Mouse (Mus musculus) spleen, postnatal 14 days (tissue): Measurements from ENCODE around the gene Tst.

Experiments used
- DNase-seq, 2 experiments: peaks; one replicate each; pipeline ENCODE4 v3.0.0; 2021 to 2022; ENCODE audit warnings: low spot score in 2 of 2

The Tst gene

DNA sequence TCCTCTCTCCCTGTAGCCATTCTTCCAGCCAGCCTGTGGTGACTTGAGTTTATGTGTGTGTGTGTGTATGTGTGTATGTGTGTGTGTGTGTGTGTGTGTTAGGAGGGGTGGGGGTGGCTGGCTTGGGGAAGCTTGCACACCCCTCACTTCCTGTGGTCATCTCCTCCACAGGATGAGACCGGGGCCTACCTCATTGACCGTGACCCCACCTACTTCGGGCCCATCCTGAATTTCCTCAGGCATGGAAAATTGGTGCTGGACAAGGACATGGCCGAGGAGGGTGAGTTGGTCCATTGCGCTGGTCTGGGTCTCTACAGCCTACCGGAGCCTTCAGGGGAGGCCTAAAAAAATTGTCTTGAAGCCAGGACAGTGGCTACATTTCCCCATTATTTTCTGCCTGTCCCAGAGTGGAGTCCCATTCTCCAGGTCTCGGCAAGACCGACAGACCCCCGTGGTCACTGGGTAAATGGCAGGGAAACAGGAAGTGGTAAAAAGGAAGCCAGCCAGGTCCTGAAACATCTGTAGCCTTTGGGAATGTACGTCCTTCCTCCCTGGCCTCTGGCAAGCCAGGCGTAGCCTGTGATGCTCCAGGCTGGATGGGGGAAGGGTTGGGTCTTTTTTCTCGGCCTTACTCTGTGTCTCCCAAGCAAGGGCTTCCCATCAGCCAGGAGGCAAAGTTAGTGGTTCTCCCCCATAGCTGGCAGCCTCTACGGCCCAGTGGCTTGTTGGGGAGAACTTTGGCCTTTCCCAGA lies 24.3 kb upstream of the Tst start:
- DNase-seq = no peak

DNA sequence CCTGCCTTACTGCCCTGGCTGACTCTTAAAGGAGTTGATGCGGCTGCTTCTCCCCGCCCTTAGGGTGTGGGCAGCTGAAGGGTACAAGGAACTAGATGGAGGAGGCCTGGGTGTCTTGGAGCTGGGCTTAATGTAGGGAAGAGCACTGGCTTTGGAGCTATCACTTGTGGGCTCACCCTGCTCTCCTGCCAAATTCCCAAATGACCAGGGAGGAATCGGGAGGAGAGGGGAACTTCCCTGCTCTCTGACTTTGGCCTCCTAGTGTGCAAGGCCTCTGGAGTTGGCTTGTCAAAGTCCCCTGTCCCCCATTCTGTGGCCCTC lies 23.4 kb upstream of the Tst start:
- DNase-seq = no peak

DNA sequence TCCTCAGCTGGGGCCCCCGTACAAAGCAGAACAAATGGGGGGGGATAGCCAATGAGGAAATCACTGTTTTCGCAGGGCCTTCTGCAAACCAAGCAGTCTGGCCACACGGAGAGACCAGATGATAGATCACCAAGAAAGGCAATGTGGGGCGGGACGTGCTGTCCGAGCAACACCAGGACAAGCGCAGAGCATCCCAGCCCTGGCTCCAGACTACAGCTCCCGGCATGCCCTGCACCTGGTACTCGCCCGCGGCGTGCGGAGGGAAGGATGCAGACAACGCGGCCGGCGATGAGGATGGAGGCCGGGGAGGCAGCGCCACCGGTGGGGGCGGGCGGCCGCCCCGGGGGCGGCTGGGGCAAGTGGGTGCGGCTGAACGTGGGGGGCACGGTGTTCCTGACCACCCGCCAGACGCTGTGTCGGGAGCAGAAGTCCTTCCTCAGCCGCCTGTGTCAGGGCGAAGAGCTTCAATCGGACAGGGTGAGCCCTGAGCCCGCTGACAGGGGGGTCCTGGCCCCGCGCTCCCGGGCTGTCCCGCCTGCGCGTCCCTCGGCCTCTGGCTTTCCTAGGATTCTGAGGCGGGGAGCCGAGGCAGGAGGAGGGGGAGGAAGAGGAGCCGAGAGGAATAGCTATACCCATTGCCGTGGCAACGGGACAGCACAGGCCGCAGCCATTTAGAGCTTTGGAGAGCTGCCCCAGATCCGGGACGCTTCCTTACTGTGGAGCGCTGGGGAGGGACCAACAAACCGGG lies 22.9 kb upstream of the Tst start, which contains the start of gene Kctd17:
Gene Kctd17, plus strand, starts transcription at position 174 of the 748 bp plus-strand sequence.
- DNase-seq = no peak

DNA sequence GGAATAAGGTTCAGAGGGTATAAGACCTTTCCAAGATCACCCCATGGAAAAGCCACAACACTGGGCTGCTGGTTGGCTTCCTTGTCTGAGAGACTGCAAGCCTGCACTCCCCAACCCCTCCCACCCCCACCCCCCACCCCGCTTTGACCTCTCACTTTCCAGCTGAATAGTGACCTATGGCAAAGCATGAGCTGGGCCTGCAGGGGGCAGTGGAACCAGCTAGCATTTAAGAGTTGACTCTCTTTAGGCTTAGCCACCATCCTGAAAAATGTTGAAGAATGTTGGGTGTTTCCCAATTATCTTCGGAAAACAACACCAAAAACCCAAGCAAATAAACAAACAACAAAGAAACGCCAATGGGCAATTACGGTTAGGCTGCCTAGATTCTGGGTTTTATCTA lies 19.5 kb upstream of the Tst start:
- DNase-seq = no peak

DNA sequence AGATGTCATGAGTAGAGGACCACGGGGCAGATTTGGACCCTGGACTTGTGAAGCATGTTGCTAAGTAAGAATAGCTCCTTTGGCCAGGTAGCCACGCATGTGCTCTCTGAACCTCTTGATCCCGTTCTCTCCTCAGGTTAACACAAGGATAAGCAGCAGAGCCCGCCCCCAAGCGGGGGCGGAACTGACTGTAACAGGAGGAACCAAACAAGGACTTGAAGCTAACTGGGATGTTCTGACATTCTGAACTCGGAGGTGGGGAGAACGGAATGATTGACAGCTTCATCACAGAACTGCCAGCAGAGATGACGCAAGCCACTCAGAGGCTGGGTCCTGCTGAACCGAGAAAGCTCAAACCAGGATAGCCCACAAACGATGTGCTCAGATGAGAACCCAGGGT lies 18.8 kb upstream of the Tst start:
- no peak for DNase-seq

DNA sequence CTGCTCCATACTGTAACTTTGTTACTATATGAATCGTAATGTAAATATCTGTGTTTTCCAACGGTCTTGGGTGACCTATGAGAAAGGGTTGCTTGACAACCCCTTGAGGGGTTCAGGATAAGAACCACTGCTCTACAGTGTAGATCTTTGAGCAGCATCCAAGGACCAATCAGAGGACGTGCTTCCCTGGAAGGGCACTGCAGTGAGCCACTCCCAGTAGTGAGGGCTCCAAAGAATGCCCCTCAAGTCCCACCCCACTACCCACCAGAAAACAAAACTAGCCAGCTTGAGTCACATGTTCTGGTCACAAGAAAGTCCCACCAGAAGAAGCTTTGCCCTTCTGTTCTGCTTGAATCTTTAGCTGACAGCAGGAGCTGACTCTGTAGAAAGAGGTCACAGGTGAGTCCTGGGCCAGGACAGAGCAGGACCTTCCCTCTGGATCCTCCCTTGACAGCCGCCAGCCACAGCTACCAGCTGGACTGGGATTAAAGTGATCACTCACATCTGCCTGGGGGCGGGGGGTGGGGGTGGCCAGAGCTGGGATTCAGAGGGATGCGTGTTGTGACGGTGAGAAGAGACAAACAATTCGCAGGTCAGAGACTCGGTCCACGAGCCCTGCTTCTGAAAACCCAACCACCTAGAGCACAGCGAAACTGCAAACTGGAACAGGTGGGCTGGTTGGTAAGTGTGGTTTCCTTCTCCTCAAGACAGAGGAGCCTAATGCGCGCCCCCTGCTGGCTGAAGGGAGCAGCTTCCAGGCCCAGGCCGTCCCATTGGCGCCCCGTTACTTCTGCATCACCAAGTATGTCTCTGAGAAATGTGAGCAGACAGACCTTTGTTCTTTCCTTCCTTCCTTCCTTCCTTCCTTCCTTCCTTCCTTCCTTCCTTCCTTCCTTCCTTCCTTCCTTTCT lies 16.6 kb upstream of the Tst start:
- peak; percentile 76 to 86 for DNase-seq

DNA sequence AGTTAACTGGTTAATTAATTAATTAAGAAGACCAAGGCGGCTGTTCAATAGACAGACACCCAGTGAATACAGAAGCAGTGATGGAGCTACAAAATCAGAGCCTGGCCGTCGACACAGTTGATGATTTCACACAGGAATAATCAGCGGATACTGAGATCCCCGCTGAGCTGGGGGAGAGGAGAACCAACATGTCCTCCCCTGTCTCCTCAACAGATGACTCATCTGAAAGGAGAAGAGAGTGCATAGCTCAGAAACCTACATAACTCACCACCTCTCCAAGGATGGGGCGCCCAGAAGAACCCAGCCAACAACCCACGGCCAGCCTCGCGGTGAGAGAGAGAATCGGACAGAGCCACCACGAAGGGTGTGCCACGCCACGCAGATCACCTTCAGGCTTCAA lies 14.7 kb upstream of the Tst start:
- no peak for DNase-seq

DNA sequence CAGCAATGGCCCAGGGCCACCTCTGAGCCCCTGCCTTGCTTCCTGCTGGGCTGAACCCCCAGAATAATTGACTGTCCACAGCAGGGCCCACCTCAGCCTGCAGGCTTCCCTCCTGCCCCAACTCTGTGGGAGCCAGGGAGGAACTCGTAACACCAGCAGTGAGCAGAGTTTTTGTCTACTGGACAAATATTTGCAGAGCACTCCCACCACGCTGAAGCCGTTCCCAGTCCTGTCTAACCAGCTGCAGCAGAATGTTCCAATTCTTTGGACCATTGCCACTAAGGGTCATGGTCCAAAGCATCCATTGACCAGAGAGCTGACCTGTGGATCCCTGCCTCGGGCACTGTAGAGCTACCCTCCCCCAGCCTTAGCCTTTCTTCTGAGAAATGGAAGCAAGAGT lies 11.2 kb upstream of the Tst start:
- no peak for DNase-seq

DNA sequence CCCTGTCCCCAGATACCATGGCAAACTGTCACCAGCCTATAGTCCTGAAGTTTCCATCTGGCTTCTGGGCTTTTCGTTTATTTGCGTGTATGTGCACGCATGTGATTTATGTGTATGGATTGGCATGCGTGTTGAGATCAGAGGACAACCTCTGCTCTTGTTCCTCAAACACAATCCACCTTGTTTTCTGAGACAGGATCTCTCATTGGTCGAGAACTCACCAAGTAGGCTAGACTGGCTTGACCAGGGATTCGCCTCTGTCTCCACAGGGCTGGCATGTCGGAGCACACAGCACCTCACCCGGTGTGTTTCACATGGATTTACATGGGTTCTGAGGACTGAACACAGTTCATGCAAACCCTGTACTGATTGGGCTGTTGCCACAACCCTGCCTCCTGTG lies 8.4 kb upstream of the Tst start:
- DNase-seq = no peak

DNA sequence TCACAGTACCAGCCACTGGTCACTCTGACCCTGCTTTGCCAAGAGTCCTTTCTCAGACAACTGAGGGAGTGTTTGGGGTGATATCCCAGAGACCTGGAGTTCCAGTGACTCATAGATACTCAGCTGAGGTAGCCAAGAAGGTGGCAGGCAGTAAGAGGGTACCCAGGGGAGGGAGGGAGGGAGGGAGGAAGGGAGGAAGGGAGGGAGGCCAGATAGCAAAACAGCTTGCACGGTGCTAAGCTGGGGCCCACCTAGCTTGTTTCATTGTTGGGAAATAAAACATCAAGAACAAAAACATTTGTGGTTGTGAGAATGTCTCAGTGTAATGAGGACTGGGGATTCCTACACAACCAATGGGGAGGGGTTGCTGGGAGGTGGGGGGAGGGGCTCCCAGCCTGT lies 8.0 kb upstream of the Tst start:
- DNase-seq = no peak

DNA sequence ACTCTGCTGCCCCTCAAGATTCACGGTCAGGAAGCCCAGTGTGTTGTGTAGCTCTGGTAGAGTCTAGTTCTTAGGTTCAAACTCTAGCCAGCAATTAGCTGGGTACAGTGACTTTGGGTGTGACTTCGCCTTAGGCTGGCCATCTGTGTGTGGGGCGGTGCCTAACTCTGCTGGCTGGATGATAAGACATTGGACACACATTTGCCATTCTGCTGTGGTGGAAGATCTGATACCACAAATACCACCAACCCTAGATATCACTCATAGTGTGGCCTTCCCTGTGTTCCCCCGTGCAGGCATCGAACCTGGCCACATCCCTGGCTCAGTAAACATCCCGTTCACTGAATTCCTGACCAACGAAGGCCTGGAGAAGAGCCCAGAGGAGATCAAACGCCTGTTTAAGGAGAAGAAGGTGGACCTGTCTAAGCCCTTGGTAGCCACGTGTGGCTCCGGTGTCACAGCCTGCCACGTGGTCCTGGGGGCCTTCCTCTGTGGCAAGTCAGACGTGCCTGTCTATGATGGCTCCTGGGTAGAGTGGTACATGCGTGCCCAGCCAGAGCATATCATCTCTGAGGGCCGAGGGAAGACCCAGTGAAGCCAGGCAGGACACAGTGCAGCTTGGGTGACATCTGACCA lies 7.5 kb upstream of the Tst start:
- peak in 1 of 2 experiments; percentile 28 for DNase-seq

DNA sequence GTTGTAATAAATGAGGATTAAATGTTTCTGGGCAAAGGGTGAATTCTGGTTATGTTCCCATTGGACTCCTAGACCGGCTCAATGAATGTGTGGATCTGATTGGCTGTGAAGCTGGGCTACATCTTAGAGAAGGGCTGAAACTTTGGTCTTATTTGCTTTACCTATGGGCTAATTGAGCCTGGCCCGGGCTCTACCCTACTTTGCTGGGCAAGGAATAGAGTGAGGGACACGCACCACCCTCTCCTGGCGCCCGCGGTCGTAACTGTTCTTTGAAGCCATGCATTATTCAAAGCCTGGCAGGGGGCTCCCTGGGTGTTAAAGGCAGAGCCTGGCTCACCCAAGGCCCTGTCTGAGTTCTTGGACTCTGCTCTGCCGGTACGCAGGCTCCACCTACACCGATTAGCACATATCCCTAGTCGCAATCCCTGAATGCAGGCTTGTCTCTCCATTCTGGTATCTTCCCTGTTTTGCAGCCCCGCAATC lies 3.9 kb upstream of the Tst start:
- no peak for DNase-seq

DNA sequence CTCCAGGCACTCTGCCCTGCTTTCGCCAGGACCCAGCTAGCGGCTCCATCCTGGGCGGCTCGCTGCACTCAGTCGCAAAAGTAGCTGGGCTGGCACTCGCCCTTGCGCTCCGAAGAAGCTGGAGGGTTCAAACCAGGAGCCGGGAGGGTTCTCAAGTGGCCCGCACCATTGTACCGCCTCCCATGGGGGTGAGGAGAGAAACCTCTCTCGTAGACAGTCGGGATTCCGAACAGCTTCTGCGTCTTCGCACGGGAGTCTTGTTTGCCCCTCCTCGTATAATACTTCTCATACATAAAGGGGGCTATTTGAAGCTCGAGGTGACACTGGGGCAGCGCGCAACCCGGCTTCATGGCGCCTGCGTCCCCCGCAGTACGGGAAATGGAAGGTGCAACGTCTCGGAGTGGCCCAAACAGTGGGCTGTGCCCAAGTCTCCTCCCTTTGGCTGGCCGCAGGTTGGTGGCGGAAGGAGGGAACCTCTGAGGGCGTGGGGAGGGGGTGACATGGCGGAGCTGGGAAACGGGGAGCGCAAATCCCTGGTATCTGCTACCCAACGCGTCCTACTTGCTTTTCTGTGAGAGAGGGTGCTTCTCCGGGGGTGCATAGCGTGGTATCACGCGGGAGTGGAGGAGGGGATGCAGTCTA lies 707 bp upstream of the Tst start, which contains the start of gene Mpst:
Gene Mpst, plus strand, starts transcription at position 124 of the 642 bp plus-strand sequence.
- peak; percentile 81 to 87 for DNase-seq

DNA sequence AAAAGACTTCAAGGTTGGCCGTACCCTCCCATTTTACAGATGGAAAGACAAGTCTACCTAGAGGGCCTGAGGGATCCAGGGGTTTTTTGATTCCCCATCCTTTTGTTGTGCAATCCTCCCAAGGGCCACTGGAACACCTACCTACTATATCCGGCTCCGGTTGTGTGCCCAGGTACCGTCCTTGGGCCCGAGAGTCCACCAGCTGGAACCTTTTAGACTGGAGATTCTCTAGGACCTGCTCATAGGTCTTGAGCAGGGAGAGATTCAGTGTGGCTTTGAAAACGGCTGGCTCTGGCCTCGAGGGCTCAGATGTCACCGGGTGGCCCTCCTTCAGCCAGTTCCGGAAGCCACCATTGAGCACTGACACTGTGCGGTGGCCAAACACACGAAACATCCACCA lies 609 bp downstream of the Tst start:
- no peak for DNase-seq

DNA sequence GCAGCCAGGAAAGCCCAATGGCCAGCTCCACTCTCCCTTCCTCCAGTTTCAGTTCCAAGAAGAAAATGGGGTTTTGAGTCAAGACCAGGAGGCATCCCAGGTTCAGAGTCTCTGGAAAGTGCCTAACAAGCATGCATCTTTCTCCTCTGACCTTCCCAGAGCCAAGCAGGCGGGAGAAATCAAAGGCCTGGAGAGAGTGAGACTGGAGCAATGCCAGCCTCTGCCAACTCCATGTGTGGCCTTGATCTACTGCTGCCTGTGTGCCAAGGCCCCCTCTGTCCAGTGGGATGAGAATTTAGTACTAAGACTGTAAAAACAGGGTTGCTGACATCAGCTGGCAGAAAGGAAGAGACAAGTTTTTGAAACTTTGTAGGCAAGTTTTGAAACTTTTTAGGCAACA lies 1.8 kb downstream of the Tst start:
- DNase-seq = no peak

DNA sequence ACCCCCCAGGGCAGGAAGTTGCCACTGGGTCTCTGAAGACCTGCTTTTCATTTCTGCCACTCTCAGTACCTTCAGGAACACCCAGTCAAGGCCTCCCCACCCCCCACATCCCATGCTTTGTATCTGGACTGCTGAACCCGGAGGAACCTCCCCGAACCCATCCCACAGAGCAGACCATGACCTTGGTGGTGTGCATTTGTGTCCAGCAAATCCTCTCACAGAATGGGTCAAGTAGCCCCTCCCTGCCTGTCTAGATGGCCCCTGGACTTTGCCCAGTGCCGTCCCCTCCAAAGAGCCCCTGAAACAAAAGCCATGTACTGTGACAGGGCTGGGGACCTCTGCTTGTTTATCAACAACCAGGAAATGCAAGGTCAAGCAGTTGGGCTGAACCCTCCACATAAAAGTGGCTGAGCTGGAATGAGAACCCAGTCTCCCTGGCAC lies 2.4 kb downstream of the Tst start:
- no peak for DNase-seq

DNA sequence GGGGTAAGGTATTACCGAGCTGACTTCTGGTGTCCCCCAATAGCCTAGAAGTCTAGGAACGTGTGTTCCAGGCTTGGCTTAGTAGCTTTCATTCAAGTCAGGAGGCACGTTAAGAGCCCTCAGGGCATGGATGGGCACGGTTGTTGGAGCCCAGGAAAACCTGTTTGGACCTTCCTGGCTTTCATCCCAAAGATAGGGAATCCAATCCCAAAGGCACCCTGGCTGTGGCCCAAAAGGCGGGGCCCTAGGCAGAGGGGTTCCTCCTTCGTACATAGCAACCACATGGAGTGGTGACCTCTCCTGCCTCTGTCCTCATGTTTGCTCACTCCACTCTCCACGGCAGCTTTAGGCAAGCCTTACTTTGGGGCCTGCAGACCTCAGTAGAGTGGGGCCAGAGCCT lies 3.3 kb downstream of the Tst start:
- no peak for DNase-seq

DNA sequence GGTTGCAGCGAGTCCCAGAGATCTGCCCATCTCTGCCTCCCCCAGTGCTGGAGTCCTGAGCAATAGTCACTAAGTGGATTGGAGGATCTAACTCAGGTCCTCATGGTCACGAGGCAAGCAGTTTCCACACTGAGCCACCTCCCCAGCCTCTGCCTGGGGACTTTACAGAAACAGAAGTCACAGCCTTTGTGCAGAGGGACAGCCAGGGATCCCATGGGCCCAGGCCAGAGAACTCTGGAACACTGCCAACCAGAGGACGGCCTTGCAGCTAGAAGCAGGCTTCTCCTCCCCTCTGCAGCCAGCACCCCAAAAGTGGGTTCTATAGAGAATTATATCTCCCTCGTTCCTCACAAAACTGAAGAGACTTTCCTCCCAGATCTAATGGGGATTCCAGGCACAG lies 3.8 kb downstream of the Tst start:
- no peak for DNase-seq

DNA sequence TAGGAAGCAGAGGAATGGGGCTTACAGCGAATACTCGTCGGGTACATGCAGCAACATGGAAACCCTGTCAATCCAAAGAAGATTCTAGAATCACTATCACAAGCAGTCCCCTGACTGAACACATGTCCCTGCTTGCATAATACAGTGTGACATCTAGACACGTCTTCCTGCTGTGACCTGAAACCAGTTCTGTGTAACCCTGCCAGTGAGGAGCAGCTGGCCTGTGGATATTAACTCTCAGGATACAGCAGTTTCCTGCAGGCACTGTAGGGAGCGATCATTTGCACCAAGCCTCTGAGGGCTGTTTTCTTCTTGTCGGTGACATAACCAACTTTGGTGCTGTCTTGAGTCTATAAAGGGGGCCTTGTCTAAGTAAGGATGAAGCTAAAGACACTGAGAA lies 4.4 kb downstream of the Tst start:
- DNase-seq = no peak

DNA sequence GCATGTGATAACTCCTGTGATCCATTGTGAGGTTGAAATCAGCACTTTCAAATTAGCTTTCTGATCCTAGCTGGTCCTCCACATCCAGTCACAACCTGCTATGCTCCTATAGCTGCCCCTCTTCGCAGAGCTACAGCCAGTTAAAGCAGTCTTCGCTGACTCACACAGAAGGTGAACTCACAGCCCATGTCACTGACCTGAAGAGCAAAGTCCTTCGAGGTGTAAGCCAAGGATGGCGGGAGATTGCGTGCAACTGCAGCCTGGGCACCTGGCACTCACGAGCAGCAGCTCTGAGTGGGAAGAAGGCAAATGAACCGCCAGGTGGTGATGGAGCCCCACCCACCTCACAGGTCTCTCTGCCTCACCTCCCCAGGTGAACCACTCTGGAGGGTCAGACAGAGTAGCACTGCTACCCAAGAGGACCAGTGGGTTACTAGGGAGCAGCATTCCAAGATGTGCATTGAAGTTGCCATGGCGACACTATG lies 10.2 kb downstream of the Tst start, which contains the start of gene Tex33:
Gene Tex33, minus strand, starts transcription at position 435 of the 485 bp plus-strand sequence.
- no peak for DNase-seq

DNA sequence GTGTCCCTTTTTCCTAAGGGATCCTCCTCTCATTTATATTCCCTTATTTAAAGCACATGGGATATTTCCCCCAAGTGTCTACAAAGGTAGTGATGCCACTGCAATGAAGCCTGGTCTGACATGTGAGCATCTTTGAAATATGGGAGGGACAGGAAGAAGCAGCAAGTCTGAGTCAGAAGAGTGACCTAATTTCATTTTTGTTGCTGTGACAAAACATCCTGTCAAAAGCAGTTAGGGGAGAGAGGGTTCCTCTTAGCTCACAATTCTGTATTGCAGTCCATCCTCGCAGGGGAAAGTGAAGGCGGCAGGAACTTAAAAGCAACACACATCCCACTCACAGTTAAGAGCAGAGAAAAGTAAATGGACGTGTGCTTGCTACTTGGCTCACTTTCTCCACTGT lies 14.9 kb downstream of the Tst start:
- no peak for DNase-seq
